Mouse (Mus musculus): ENCODE results near the gene Wdr53.
"Not testable (repeated sequence)": the region's sequence is repeated elsewhere in the genome, so short reads cannot be mapped to it uniquely, and the experiment has no call there.

Wdr53 gene

GRCm38 (mm10) chr16:32280211-32280610, 33.2 kb downstream of the Wdr53 start:
- DNase-seq: no peak

- no peak for DNase-seq
Measured at GRCm38 (mm10) chr16:32282608-32283007, 35.6 kb downstream of the Wdr53 start.

GRCm38 (mm10) chr16:32291821-32292220, 44.8 kb downstream of the Wdr53 start:
- DNase-seq: no peak

- not testable (repeated sequence) for DNase-seq
Measured at GRCm38 (mm10) chr16:32299617-32300016, 52.6 kb downstream of the Wdr53 start.

- DNase-seq: no peak
Measured at GRCm38 (mm10) chr16:32303046-32303445, 56.0 kb downstream of the Wdr53 start.

GRCm38 (mm10) chr16:32303886-32304285, 56.9 kb downstream of the Wdr53 start:
- DNase-seq: no peak

Data from thymus, adult 18-20 months (tissue).